Mouse (Mus musculus) C2C12 (cell line): Measurements from ENCODE around the gene Gm28539.

Experiments
- CEBPB ChIP-seq: IDR thresholded peaks from one replicate; pipeline ENCODE4 v1.6.1; 2011; ENCODE audit warnings: low read depth, mild to moderate bottlenecking, control low read depth, moderate library complexity
- CTCF ChIP-seq: IDR thresholded peaks from one replicate; pipeline ENCODE4 v1.5.1; 2011; ENCODE audit not compliant: control insufficient read depth, insufficient read depth, insufficient read length
- MAX ChIP-seq: IDR thresholded peaks from one replicate; pipeline ENCODE4 v1.6.1; 2011; ENCODE audit warnings: mild to moderate bottlenecking, control low read depth
- MYOD1 ChIP-seq: IDR thresholded peaks from one replicate; pipeline ENCODE4 v1.6.1; 2011; ENCODE audit warnings: low read depth; ENCODE audit not compliant: control insufficient read depth, insufficient read length
- MYOG ChIP-seq: IDR thresholded peaks from one replicate; pipeline ENCODE4 v1.6.1; 2011; ENCODE audit not compliant: control insufficient read depth, insufficient read length; ENCODE audit errors: extremely low read depth
- USF1 ChIP-seq: IDR thresholded peaks from one replicate; pipeline ENCODE4 v1.6.1; 2011; ENCODE audit warnings: low read depth, mild to moderate bottlenecking, control low read depth, moderate library complexity

DNA sequence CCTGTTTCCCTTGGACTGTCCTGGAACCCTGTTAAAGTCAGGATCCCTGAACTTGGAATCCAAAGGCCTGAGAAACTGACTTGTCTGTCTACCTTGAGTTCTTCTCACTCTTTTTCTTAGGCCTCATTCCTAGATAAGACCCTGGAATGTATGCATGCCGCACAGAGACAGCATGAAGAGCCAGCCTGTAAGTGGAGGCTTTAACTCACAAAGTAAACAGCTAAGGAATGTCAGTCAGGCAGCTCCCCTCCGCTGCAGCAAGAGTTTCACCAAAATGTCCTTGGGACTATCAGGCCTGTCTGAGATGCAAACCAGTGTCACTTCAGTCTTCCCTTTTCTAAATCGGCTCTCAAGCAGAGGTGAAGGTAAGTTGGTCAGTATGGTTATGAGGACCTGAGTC lies 134.5 kb downstream of the Gm28539 start:
- TF ChIP-seq MAX (no peak), CTCF (no peak), MYOG (no peak), MYOD1 (no peak), CEBPB (no peak), USF1 (no peak)
